In genomic region chr3:33913470-33913869, GRCm38 (mm10) we compare ENCODE assay signal across 14 mouse cellular contexts.
"Had no signal": no experiment of that assay in that cellular context is flagged by ENCODE, and none has a peak within 500 bp of the region (broad histone marks: within the 10 kb centered on the region; RNA-seq: fewer than 3 reads in every experiment).

No protein-coding gene starts in this region.

- H3K4me1 ChIP-seq: intestine, embryonic 15.5 days; limb, embryonic 13.5 days; liver, embryonic 15.5 days; midbrain, embryonic 12.5 days; neural tube, embryonic 13.5 days had no signal

- H3K4me2 ChIP-seq: intestine, embryonic 15.5 days; limb, embryonic 13.5 days; liver, embryonic 15.5 days; midbrain, embryonic 12.5 days; neural tube, embryonic 13.5 days had no signal

- DNase-seq: kidney, adult 8-10 months; kidney, postnatal 25 days; left cerebral cortex, postnatal 4 days; retina, postnatal 1 day; right cerebral cortex, postnatal 4 days; spleen, adult 18-20 months; thymus, adult 18-20 months; thymus, postnatal 14 days had no signal

- H3K27ac ChIP-seq: intestine, embryonic 15.5 days; limb, embryonic 13.5 days; liver, embryonic 15.5 days; midbrain, embryonic 12.5 days; neural tube, embryonic 13.5 days had no signal

- H3K36me3 ChIP-seq: intestine, embryonic 15.5 days; limb, embryonic 13.5 days; liver, embryonic 15.5 days; midbrain, embryonic 12.5 days; neural tube, embryonic 13.5 days had no signal

- ATAC-seq: intestine, embryonic 15.5 days; midbrain, embryonic 16.5 days had no signal

- H3K4me3 ChIP-seq: intestine, embryonic 15.5 days; limb, embryonic 13.5 days; liver, embryonic 15.5 days; midbrain, embryonic 12.5 days; neural tube, embryonic 13.5 days had no signal

- H3K9me3 ChIP-seq: intestine, embryonic 15.5 days; limb, embryonic 13.5 days; liver, embryonic 15.5 days; midbrain, embryonic 12.5 days; neural tube, embryonic 13.5 days had no signal

- H3K27me3 ChIP-seq: intestine, embryonic 15.5 days; limb, embryonic 13.5 days; liver, embryonic 15.5 days; midbrain, embryonic 12.5 days had no signal

- H3K9ac ChIP-seq: intestine, embryonic 15.5 days; limb, embryonic 13.5 days; liver, embryonic 15.5 days; midbrain, embryonic 12.5 days; neural tube, embryonic 13.5 days had no signal
